Mouse (Mus musculus) common myeloid progenitor, adult 5-6 weeks (primary cell): ENCODE data around the gene Atoh1. TPM values are rescaled to one million over a fixed set of nuclear protein-coding genes. Genes with fewer than 3 reads are reported as not detected.

Experiments
- ATAC-seq: replicated peaks from 2 replicates; pipeline ENCODE4 v1.8.0; 2016; ENCODE audit warnings: low read depth, mild to moderate bottlenecking, moderate TSS enrichment, inconsistent platforms; ENCODE audit not compliant: poor library complexity, severe bottlenecking
- total RNA-seq: library from RNA; stranded (forward); fragments of 200-1000, 187-1606 nt; gene quantifications from 2 replicates; pipeline ENCODE4 v1.2.3, GENCODE M21; 2017

Atoh1 gene
- total RNA-seq, 1 experiment from 2014 or later: not detected

DNA sequence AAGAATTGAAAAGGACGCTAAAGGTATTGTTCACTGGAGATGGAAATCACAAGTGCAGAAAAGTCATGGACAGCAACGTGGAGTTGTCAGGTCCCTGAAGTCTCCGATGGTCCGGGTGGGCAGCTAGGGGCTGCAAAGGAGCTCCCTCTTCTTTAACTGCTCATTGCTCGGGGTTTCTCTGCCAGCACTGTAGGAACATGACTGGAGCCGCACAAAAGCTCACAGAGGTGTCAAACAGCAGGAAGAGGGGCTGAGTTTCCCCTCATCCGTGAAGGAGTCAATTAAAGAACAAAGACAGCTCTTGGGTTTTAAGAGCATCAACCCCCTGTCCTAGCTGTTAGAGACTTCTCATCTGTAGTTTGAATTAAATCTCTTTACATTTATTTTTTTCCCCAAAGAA, 44.5 kb downstream of the Atoh1 start:
- no peak for ATAC-seq
